Mouse (Mus musculus): Measurements from ENCODE around the gene Kcnk6. TPM values are rescaled to one million over a fixed set of nuclear protein-coding genes. Genes with fewer than 3 reads are reported as not detected.
"Not testable (repeated sequence)": the region's sequence is repeated elsewhere in the genome, so short reads cannot be mapped to it uniquely, and the experiment has no call there.

The Kcnk6 gene
- polyA plus RNA-seq, 1 experiment from 2014 or later = 0.43 TPM

GRCm38 (mm10) chr7:29214236-29214635 is 18.1 kb downstream of the Kcnk6 start:
- H3K4me2 ChIP-seq = peak overlapping the region; percentile 50; the same call in 1 of the 2 replicates
- peaks cover 19% of the 10 kb centered on the region for H3K27me3 ChIP-seq
- H3K36me3 ChIP-seq (replicated peaks) = no peaks in the 10 kb centered on the region
- no peak overlapping the region for H3K27ac ChIP-seq
- 0 out of 2 replicates have a peak, but pooled peaks cover 12% of the 10 kb centered on the region for H3K4me1 ChIP-seq
- no peaks in the 10 kb centered on the region; the same call in 1 of the 2 replicates for H3K9me3 ChIP-seq
- 66% methylated on average over 2 of the region's 2 CpGs for WGBS
- ATAC-seq (ENCODE audit: low FRiP score) = no peak
- no peak overlapping the region for H3K4me3 ChIP-seq (replicated peaks)
- no peak overlapping the region for H3K9ac ChIP-seq

- H3K27ac ChIP-seq = no peak within 1 kb of the TSS
- H3K9ac ChIP-seq = no peak within 1 kb of the TSS
- no peaks in the 10 kb centered on the region for H3K36me3 ChIP-seq (replicated peaks)
- 2% methylated on average over 20 of the region's 20 CpGs for WGBS
- H3K9me3 ChIP-seq = no peaks in the 10 kb centered on the region
- H3K4me2 ChIP-seq = peak within 1 kb of the TSS; percentile 50
- H3K27me3 ChIP-seq = peaks cover 19% of the 10 kb centered on the region
- peak within 1 kb of the TSS; percentile 24 for H3K4me3 ChIP-seq (replicated peaks)
- 0 out of 2 replicates have a peak, but pooled peaks cover 12% of the 10 kb centered on the region for H3K4me1 ChIP-seq
- peak; percentile 80 for ATAC-seq (ENCODE audit: low FRiP score)
These were observed 18.6 kb downstream of the Kcnk6 start, which contains the start of gene Catsperg1 for GRCm38 (mm10) chr7:29213675-29214082. Catsperg1 (minus strand) TSS chr7:29214035.

- H3K4me1 ChIP-seq = 0 out of 2 replicates have a peak, but pooled peaks cover 12% of the 10 kb centered on the region
- WGBS = 18% methylated on average over 40 of the region's 40 CpGs
- peak overlapping the region; percentile 50 for H3K4me2 ChIP-seq
- not testable (repeated sequence) for H3K9ac ChIP-seq; H3K27ac ChIP-seq; H3K9me3 ChIP-seq; H3K36me3 ChIP-seq (replicated peaks)
- peak overlapping the region; percentile 24 for H3K4me3 ChIP-seq (replicated peaks)
- H3K27me3 ChIP-seq = peaks cover 19% of the 10 kb centered on the region
- 0 out of 2 replicates have a peak, but pooled peaks have one; percentile 7 for ATAC-seq (ENCODE audit: low FRiP score)
These were observed 19.3 kb downstream of the Kcnk6 start for GRCm38 (mm10) chr7:29212775-29213560.

- no peak for ATAC-seq (ENCODE audit: low FRiP score)
- 11% methylated on average over 26 of the region's 26 CpGs for WGBS
- H3K27ac ChIP-seq = no peak overlapping the region
- 0 out of 2 replicates have a peak, but pooled peaks cover 12% of the 10 kb centered on the region for H3K4me1 ChIP-seq
- peaks cover 19% of the 10 kb centered on the region for H3K27me3 ChIP-seq
- no peak overlapping the region for H3K9ac ChIP-seq
- no peaks in the 10 kb centered on the region for H3K9me3 ChIP-seq
- 0 out of 2 replicates have a peak overlapping the region, but pooled peaks have one; percentile 50 for H3K4me2 ChIP-seq
- no peaks in the 10 kb centered on the region for H3K36me3 ChIP-seq (replicated peaks)
- H3K4me3 ChIP-seq (replicated peaks) = peak overlapping the region; percentile 29
These were observed 20.0 kb downstream of the Kcnk6 start for GRCm38 (mm10) chr7:29212199-29212765.

GRCm38 (mm10) chr7:29211415-29212198 is 20.7 kb downstream of the Kcnk6 start:
- peak; percentile 47; the same call in 1 of the 2 replicates for ATAC-seq (ENCODE audit: low FRiP score)
- H3K27me3 ChIP-seq = peaks cover 19% of the 10 kb centered on the region
- H3K9me3 ChIP-seq = no peaks in the 10 kb centered on the region
- H3K4me3 ChIP-seq (replicated peaks) = peak overlapping the region; percentile 29
- H3K27ac ChIP-seq = no peak overlapping the region
- peak overlapping the region; percentile 42 for H3K4me2 ChIP-seq
- H3K9ac ChIP-seq = no peak overlapping the region
- 5% methylated on average over 34 of the region's 34 CpGs for WGBS
- H3K36me3 ChIP-seq (replicated peaks) = no peaks in the 10 kb centered on the region
- H3K4me1 ChIP-seq = 0 out of 2 replicates have a peak, but pooled peaks cover 12% of the 10 kb centered on the region

- 0 out of 2 replicates have a peak, but pooled peaks cover 12% of the 10 kb centered on the region for H3K4me1 ChIP-seq
- H3K4me3 ChIP-seq (replicated peaks) = peak overlapping the region; percentile 29
- WGBS = 28% methylated on average over 15 of the region's 15 CpGs
- H3K27me3 ChIP-seq = peaks cover 19% of the 10 kb centered on the region
- not testable (repeated sequence) for H3K9ac ChIP-seq; H3K27ac ChIP-seq; H3K9me3 ChIP-seq; H3K36me3 ChIP-seq (replicated peaks); ATAC-seq (ENCODE audit: low FRiP score)
- H3K4me2 ChIP-seq = peak overlapping the region; percentile 42
These were observed 21.3 kb downstream of the Kcnk6 start for GRCm38 (mm10) chr7:29211013-29211412.

- Histone ChIP-seq H3K4me1 (no peaks in the 10 kb centered on the region), H3K4me3 (replicated peaks) (no peak overlapping the region), H3K27me3 (no peaks in the 10 kb centered on the region), H3K36me3 (replicated peaks) (no peaks in the 10 kb centered on the region), H3K4me2 (no peak overlapping the region), H3K27ac (no peak overlapping the region), H3K9me3 (no peaks in the 10 kb centered on the region), H3K9ac (no peak overlapping the region)
- ATAC-seq (ENCODE audit: low FRiP score) = no peak
- WGBS = 88% methylated on average over 6 of the region's 6 CpGs
These were observed 29.7 kb downstream of the Kcnk6 start for GRCm38 (mm10) chr7:29202577-29202976.

- not testable (repeated sequence) for H3K27ac ChIP-seq; H3K4me1 ChIP-seq; ATAC-seq (ENCODE audit: low FRiP score); H3K4me2 ChIP-seq; H3K27me3 ChIP-seq; H3K36me3 ChIP-seq (replicated peaks); H3K9me3 ChIP-seq; H3K9ac ChIP-seq; H3K4me3 ChIP-seq (replicated peaks)
- 100% methylated on average over 1 of the region's 1 CpGs for WGBS
These were observed 38.1 kb downstream of the Kcnk6 start for GRCm38 (mm10) chr7:29194230-29194629.

GRCm38 (mm10) chr7:29181323-29181722 is 51.0 kb downstream of the Kcnk6 start:
- not testable (repeated sequence) for H3K36me3 ChIP-seq (replicated peaks); H3K27ac ChIP-seq; ATAC-seq (ENCODE audit: low FRiP score); H3K27me3 ChIP-seq; H3K9ac ChIP-seq; H3K4me3 ChIP-seq (replicated peaks); H3K9me3 ChIP-seq
- peaks cover 18% of the 10 kb centered on the region for H3K4me1 ChIP-seq
- 84% methylated on average over 4 of the region's 4 CpGs for WGBS
- H3K4me2 ChIP-seq = peak overlapping the region; percentile 86; the same call in 1 of the 2 replicates

GRCm38 (mm10) chr7:29180854-29181236 is 51.5 kb downstream of the Kcnk6 start:
- Histone ChIP-seq H3K4me2 (peak overlapping the region; percentile 86), H3K4me3 (replicated peaks) (peak overlapping the region; percentile 83), H3K9ac (no peak overlapping the region), H3K36me3 (replicated peaks) (peaks cover 8% of the 10 kb centered on the region), H3K9me3 (no peaks in the 10 kb centered on the region), H3K4me1 (peaks cover 18% of the 10 kb centered on the region), H3K27me3 (no peaks in the 10 kb centered on the region), H3K27ac (no peak overlapping the region)
- WGBS = 42% methylated on average over 5 of the region's 5 CpGs
- no peak; the same call in 1 of the 2 replicates for ATAC-seq (ENCODE audit: low FRiP score)

- peak within 1 kb of the TSS; percentile 86 for H3K4me2 ChIP-seq
- peak; percentile 95 for ATAC-seq (ENCODE audit: low FRiP score)
- peak within 1 kb of the TSS; percentile 86 for H3K9ac ChIP-seq
- no peaks in the 10 kb centered on the region for H3K27me3 ChIP-seq
- H3K4me3 ChIP-seq (replicated peaks) = peak within 1 kb of the TSS; percentile 83
- WGBS = under 1% methylated on average over 62 of the region's 62 CpGs
- peak within 1 kb of the TSS; percentile 74 for H3K27ac ChIP-seq
- peaks cover 14% of the 10 kb centered on the region for H3K36me3 ChIP-seq (replicated peaks)
- no peaks in the 10 kb centered on the region for H3K9me3 ChIP-seq
- H3K4me1 ChIP-seq = peaks cover 18% of the 10 kb centered on the region
These were observed 52.0 kb downstream of the Kcnk6 start, which contains the start of gene Psmd8 for GRCm38 (mm10) chr7:29180077-29180853. Psmd8 (minus strand) TSS chr7:29180701.

Data from forebrain, embryonic 12.5 days (tissue).